Mouse (Mus musculus) MEL (cell line): ENCODE data around the gene Map3k1.
A peak's percentile ranks its signal among the peaks of the same experiment; 100 is the strongest.

Experiments
- CHD1 ChIP-seq: IDR thresholded peaks from 2 replicates; pipeline ENCODE4 v1.6.1; 2012; ENCODE audit warnings: low read depth, mild to moderate bottlenecking, inconsistent platforms, low read length, improper control_type of control experiment
- CTCF ChIP-seq, 3 experiments: IDR thresholded peaks in 2 of 3; conservative IDR thresholded peaks in 1 of 3; 2 replicates each; pipeline ENCODE4 v1.5.1; 2011 to 2012; ENCODE audit warnings: low read length in 3 of 3, low read depth in 2 of 3, mild to moderate bottlenecking in 2 of 3, improper control_type of control experiment in 1 of 3, inconsistent platforms in 1 of 3, mixed read lengths in 1 of 3, moderate library complexity in 1 of 3; ENCODE audit not compliant: control insufficient read depth in 1 of 3, insufficient read depth in 1 of 3, poor library complexity in 1 of 3, severe bottlenecking in 1 of 3
- EP300 ChIP-seq, 2 experiments: IDR thresholded peaks; 2 replicates each; pipeline ENCODE4 v1.6.1; 2011; ENCODE audit warnings: improper control_type of control experiment in 2 of 2, low read length in 2 of 2, low read depth in 1 of 2, mild to moderate bottlenecking in 1 of 2
- GABPA ChIP-seq: IDR thresholded peaks from 2 replicates; pipeline ENCODE4 v1.6.1; 2012; ENCODE audit warnings: low read depth, mild to moderate bottlenecking, inconsistent platforms, low read length, improper control_type of control experiment, moderate library complexity
- HCFC1 ChIP-seq: IDR thresholded peaks from 2 replicates; pipeline ENCODE4 v1.6.1; 2012; ENCODE audit warnings: low read depth, mild to moderate bottlenecking, inconsistent platforms, low read length, improper control_type of control experiment, moderate library complexity
- NELFE ChIP-seq: IDR thresholded peaks from 2 replicates; pipeline ENCODE4 v1.6.1; 2011; ENCODE audit warnings: low read depth, low read length, improper control_type of control experiment
- POLR2A ChIP-seq, 2 experiments: IDR thresholded peaks; 2 replicates each; pipeline ENCODE4 v1.6.1; 2011 to 2012; ENCODE audit warnings: low read length in 2 of 2, mild to moderate bottlenecking in 2 of 2, control low read depth in 1 of 2, improper control_type of control experiment in 1 of 2, low read depth in 1 of 2, moderate library complexity in 1 of 2; ENCODE audit not compliant: control insufficient read depth in 1 of 2, insufficient read depth in 1 of 2, poor library complexity in 1 of 2
- POLR2AphosphoS2 ChIP-seq: IDR thresholded peaks from 2 replicates; pipeline ENCODE4 v1.6.1; 2011; ENCODE audit warnings: low read length, improper control_type of control experiment
- USF1 ChIP-seq: IDR thresholded peaks from 2 replicates; pipeline ENCODE4 v1.6.1; 2014; ENCODE audit warnings: low read depth, mild to moderate bottlenecking, inconsistent platforms, low read length, improper control_type of control experiment, moderate library complexity

- TF ChIP-seq CHD1 (no peak), POLR2A (IDR thresholded peaks at IDR 0.05; ENCODE audit: control insufficient read depth in 1 of 2, insufficient read depth in 1 of 2, low read depth in 1 of 2, low read length in 2 of 2, poor library complexity in 1 of 2) (no peak), CTCF (IDR thresholded peaks at IDR 0.05 in 2 of 3, conservative IDR thresholded peaks at IDR 0.05 in 1 of 3; ENCODE audit: control insufficient read depth in 1 of 3, insufficient read depth in 1 of 3, low read depth in 2 of 3, low read length in 3 of 3, poor library complexity in 1 of 3, severe bottlenecking in 1 of 3) (peak in 1 of 3 experiments; percentile 30; a peak in 1 of 6 replicates), USF1 (no peak), EP300 (IDR thresholded peaks at IDR 0.05; ENCODE audit: low read depth in 1 of 2, low read length in 2 of 2) (no peak), GABPA (no peak), HCFC1 (no peak), POLR2AphosphoS2 (no peak), NELFE (no peak)
Observed at GRCm38 (mm10) chr13:111726898-111727297, 81.9 kb downstream of the Map3k1 start.
